In the genomic region with DNA sequence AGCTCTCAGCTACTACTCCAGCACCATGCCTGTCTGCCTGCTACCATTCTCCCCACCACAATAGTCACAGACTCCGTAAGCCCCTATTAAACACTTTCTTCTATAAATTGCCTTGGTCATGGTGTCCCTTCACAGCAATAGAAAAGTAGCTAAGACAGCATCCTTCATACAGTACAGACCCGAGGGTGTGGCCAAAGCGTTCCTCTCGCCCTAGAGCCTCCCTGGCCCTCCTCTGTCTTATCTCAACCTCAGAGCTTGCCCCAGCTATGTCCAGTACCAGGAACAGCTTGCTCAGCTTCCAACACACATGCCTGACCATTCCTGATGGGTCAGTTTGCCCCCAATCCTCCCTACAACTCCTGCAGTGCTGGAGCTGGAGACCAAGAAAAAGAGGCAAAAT, we compare ENCODE assay signal across 21 mouse cellular contexts. TPM values are rescaled to one million over a fixed set of nuclear protein-coding genes. Genes with fewer than 3 reads are reported as not detected.
"Had no signal": no experiment of that assay in that cellular context is flagged by ENCODE, and none has a peak within 500 bp of the region (broad histone marks: within the 10 kb centered on the region; RNA-seq: fewer than 3 reads in every experiment).

No protein-coding gene starts in this region.

- H3K9ac ChIP-seq: limb, embryonic 13.5 days; lung, embryonic 14.5 days had no signal

- H3K9me3 ChIP-seq: limb, embryonic 10.5 days had no signal

- H3K27me3 ChIP-seq: limb, embryonic 13.5 days had no signal

- H3K36me3 ChIP-seq: limb, embryonic 10.5 days; limb, embryonic 13.5 days had no signal

- H3K4me2 ChIP-seq: limb, embryonic 13.5 days; lung, embryonic 14.5 days; midbrain, embryonic 11.5 days had no signal

- DNase-seq: kidney, adult 18-20 months; layer of hippocampus, adult 9-11 months; lung, embryonic 14.5 days; midbrain, embryonic 14.5 days; thymus, adult 18-20 months; thymus, postnatal 36 days had no signal

- H3K4me3 ChIP-seq: layer of hippocampus, adult 2 months; limb, embryonic 10.5 days; limb, embryonic 13.5 days had no signal

- ATAC-seq: inflammation-experienced regulatory T-cells, adult 6 months; intestine, embryonic 16.5 days; lung, postnatal 0 days had no signal

- H3K27ac ChIP-seq: kidney, postnatal 0 days; layer of hippocampus, adult 2 months; limb, embryonic 10.5 days; limb, embryonic 13.5 days had no signal

RNA-seq across cellular contexts. Expression of gene Spink4, which starts 19.2 kb away (rescaled TPM):
- polyA plus RNA-seq: inflammation-experienced regulatory T-cells, adult 6 months; kidney, embryonic 14.5 days; limb, embryonic 10.5 days; limb, embryonic 13.5 days; lung, embryonic 14.5 days; macrophage; midbrain, embryonic 11.5 days; midbrain, embryonic 14.5 days; midbrain, postnatal 0 days; neural tube, embryonic 11.5 days; neural tube, embryonic 14.5 days; spleen, adult 2 months; urinary bladder, adult 2 months had no signal
